Mouse (Mus musculus): ENCODE measurements around the gene Ptpn9.

DNA sequence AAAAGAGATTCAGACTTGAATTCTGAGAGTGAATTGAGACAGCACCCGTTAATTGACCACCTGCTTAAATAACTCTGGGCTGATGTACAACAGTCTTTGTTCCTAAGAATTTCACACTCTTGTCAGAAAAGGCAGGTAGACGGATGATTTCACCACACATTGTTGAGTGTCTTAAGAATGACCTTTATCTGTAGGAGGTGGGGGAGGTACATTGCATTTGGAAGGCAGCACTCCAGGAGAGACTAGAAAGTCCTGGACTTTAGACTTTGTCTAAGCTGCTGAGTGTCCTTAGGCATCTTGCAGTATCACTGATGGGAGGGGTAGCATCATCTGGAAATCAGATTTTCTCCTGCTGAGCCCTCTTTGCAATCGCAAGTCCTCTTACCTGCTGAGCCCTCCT, 87.5 kb downstream of the Ptpn9 start:
- TF ChIP-seq EP300 (IDR thresholded peaks at IDR 0.05; ENCODE audit: low read depth) = no peak
- no peak for TF ChIP-seq CTCF (IDR thresholded peaks at IDR 0.05; ENCODE audit: low read depth)
